Mouse (Mus musculus) C2C12 (cell line): Measurements from ENCODE around the gene Iqcb1.

ENCODE experiments used
- CEBPB ChIP-seq: IDR thresholded peaks from one replicate; pipeline ENCODE4 v1.6.1; 2011; ENCODE audit warnings: low read depth, mild to moderate bottlenecking, control low read depth, moderate library complexity
- CTCF ChIP-seq: IDR thresholded peaks from one replicate; pipeline ENCODE4 v1.5.1; 2011; ENCODE audit not compliant: control insufficient read depth, insufficient read depth, insufficient read length
- FOSL1 ChIP-seq: IDR thresholded peaks from one replicate; pipeline ENCODE4 v1.8.0; 2011; ENCODE audit warnings: mild to moderate bottlenecking, low read length; ENCODE audit not compliant: poor library complexity, insufficient read depth, severe bottlenecking
- MAX ChIP-seq: IDR thresholded peaks from one replicate; pipeline ENCODE4 v1.6.1; 2011; ENCODE audit warnings: mild to moderate bottlenecking, control low read depth
- MYOD1 ChIP-seq: IDR thresholded peaks from one replicate; pipeline ENCODE4 v1.6.1; 2011; ENCODE audit warnings: low read depth; ENCODE audit not compliant: control insufficient read depth, insufficient read length
- MYOG ChIP-seq: IDR thresholded peaks from one replicate; pipeline ENCODE4 v1.6.1; 2011; ENCODE audit not compliant: control insufficient read depth, insufficient read length; ENCODE audit errors: extremely low read depth
- USF1 ChIP-seq: IDR thresholded peaks from one replicate; pipeline ENCODE4 v1.6.1; 2011; ENCODE audit warnings: low read depth, mild to moderate bottlenecking, control low read depth, moderate library complexity

- TF ChIP-seq CTCF (no peak), MAX (no peak), FOSL1 (no peak), MYOG (no peak), CEBPB (no peak), MYOD1 (no peak), USF1 (no peak)
Observed at GRCm38 (mm10) chr16:36813680-36814079, 14.5 kb upstream of the Iqcb1 start.
